In genomic region chr4:106454541-106454940, GRCm38 (mm10) we compare ENCODE assay signal across 21 mouse cellular contexts. TPM values are rescaled to one million over a fixed set of nuclear protein-coding genes. Genes with fewer than 3 reads are reported as not detected.
"Had no signal": no experiment of that assay in that cellular context is flagged by ENCODE, and none has a peak within 500 bp of the region (broad histone marks: within the 10 kb centered on the region; RNA-seq: fewer than 3 reads in every experiment).

No protein-coding gene starts in this region.

- H3K27ac ChIP-seq: neural tube, embryonic 12.5 days; neural tube, embryonic 13.5 days; neural tube, embryonic 15.5 days; stomach, embryonic 15.5 days; stomach, postnatal 0 days had no signal

- H3K4me2 ChIP-seq: neural tube, embryonic 12.5 days; neural tube, embryonic 13.5 days; neural tube, embryonic 15.5 days; stomach, embryonic 15.5 days had no signal

- H3K27me3 ChIP-seq: neural tube, embryonic 12.5 days; neural tube, embryonic 13.5 days; neural tube, embryonic 15.5 days; stomach, embryonic 15.5 days had no signal

- H3K4me3 ChIP-seq: neural tube, embryonic 12.5 days; neural tube, embryonic 13.5 days; neural tube, embryonic 15.5 days; stomach, embryonic 15.5 days had no signal

- H3K4me1 ChIP-seq: neural tube, embryonic 12.5 days; neural tube, embryonic 13.5 days; neural tube, embryonic 15.5 days; stomach, embryonic 15.5 days had no signal

- H3K9ac ChIP-seq: neural tube, embryonic 12.5 days; neural tube, embryonic 13.5 days; neural tube, embryonic 15.5 days; stomach, embryonic 15.5 days had no signal

- DNase-seq: retina, postnatal 1 day; right cerebral cortex, postnatal 14 days; right cerebral cortex, postnatal 25 days; right cerebral cortex, postnatal 4 days; spleen, adult 18-20 months; thymus, adult 18-20 months; thymus, adult 2 months; thymus, postnatal 14 days; thymus, postnatal 25 days; thymus, postnatal 36 days; thymus, postnatal 4 days had no signal

- H3K36me3 ChIP-seq: neural tube, embryonic 12.5 days; neural tube, embryonic 13.5 days; neural tube, embryonic 15.5 days; stomach, embryonic 15.5 days had no signal

- H3K9me3 ChIP-seq: neural tube, embryonic 12.5 days; neural tube, embryonic 13.5 days; neural tube, embryonic 15.5 days; stomach, embryonic 15.5 days had no signal

RNA-seq across cellular contexts. Expression of gene Bsnd, which starts 37.5 kb away (rescaled TPM):
- total RNA-seq: neutrophil, adult 5-6 weeks had no signal
- polyA plus RNA-seq: neural tube, embryonic 12.5 days; neural tube, embryonic 13.5 days; neural tube, embryonic 14.5 days; neural tube, embryonic 15.5 days; small intestine, adult 2 months; stomach, embryonic 14.5 days; stomach, embryonic 15.5 days; stomach, embryonic 16.5 days had no signal
